Mouse (Mus musculus): Measurements from ENCODE around the gene 1700003F12Rik. TPM values are rescaled to one million over a fixed set of nuclear protein-coding genes. Genes with fewer than 3 reads are reported as not detected.

1700003F12Rik gene
- polyA plus RNA-seq, 1 experiment from 2014 or later: 1.2 TPM

Other genes with a start within 250 kb of the 1700003F12Rik start
- gene Bpifb9b, start 239.9 kb upstream of the 1700003F12Rik start, polyA plus RNA-seq (2016; fragmentation: Nextera tagmentation; extraction: Ambion mirVana): not detected in 2 replicates
- 15.9 and 19.6 TPM in 2 replicates for gene Cdk5rap1, start 174.1 kb upstream of the 1700003F12Rik start, polyA plus RNA-seq (2016; fragmentation: Nextera tagmentation; extraction: Ambion mirVana)
- gene Snta1, start 139.0 kb upstream of the 1700003F12Rik start, polyA plus RNA-seq (2016; fragmentation: Nextera tagmentation; extraction: Ambion mirVana): 9.2 and 9.9 TPM in 2 replicates
- 58.8 and 65.3 TPM in 2 replicates for gene Cbfa2t2, start 110.6 kb upstream of the 1700003F12Rik start, polyA plus RNA-seq (2016; fragmentation: Nextera tagmentation; extraction: Ambion mirVana)
- gene Actl10, start 4.7 kb downstream of the 1700003F12Rik start, polyA plus RNA-seq (2016; fragmentation: Nextera tagmentation; extraction: Ambion mirVana): 0.24 and 0.28 TPM in 2 replicates
- gene Necab3, start 11.8 kb downstream of the 1700003F12Rik start, polyA plus RNA-seq (2016; fragmentation: Nextera tagmentation; extraction: Ambion mirVana): 3.5 and 3.7 TPM in 2 replicates
- gene E2f1, start 22.8 kb downstream of the 1700003F12Rik start, polyA plus RNA-seq (2016; fragmentation: Nextera tagmentation; extraction: Ambion mirVana): 25.9 and 26.3 TPM in 2 replicates
- gene Pxmp4, start 56.6 kb downstream of the 1700003F12Rik start, polyA plus RNA-seq (2016; fragmentation: Nextera tagmentation; extraction: Ambion mirVana): 16.9 and 18.5 TPM in 2 replicates
- gene Zfp341, start 66.2 kb downstream of the 1700003F12Rik start, polyA plus RNA-seq (2016; fragmentation: Nextera tagmentation; extraction: Ambion mirVana): 1.4 and 1.7 TPM in 2 replicates
- 0.49 and 1.1 TPM in 2 replicates for gene 4930519P11Rik, start 66.4 kb downstream of the 1700003F12Rik start, polyA plus RNA-seq (2016; fragmentation: Nextera tagmentation; extraction: Ambion mirVana)
- gene Chmp4b, start 104.6 kb downstream of the 1700003F12Rik start, polyA plus RNA-seq (2016; fragmentation: Nextera tagmentation; extraction: Ambion mirVana): 29.3 and 29.4 TPM in 2 replicates
- not detected in 2 replicates for gene Gm14214, start 222.9 kb downstream of the 1700003F12Rik start, polyA plus RNA-seq (2016; fragmentation: Nextera tagmentation; extraction: Ambion mirVana)
- 47.6 and 57.5 TPM in 2 replicates for gene Raly, start 244.0 kb downstream of the 1700003F12Rik start, polyA plus RNA-seq (2016; fragmentation: Nextera tagmentation; extraction: Ambion mirVana)
- 9.4 and 9.6 TPM in 2 replicates for gene a, start 244.3 kb downstream of the 1700003F12Rik start, polyA plus RNA-seq (2016; fragmentation: Nextera tagmentation; extraction: Ambion mirVana)